Mouse (Mus musculus) heart, postnatal 10 days (tissue): ENCODE measurements around the gene St8sia2. TPM values are rescaled to one million over a fixed set of nuclear protein-coding genes. Genes with fewer than 3 reads are reported as not detected.
"Not testable (repeated sequence)": the region's sequence is repeated elsewhere in the genome, so short reads cannot be mapped to it uniquely, and the experiment has no call there.

Source experiments
- DNase-seq, 2 experiments: peaks; one replicate each; pipeline ENCODE4 v3.0.0; 2021
- intact Hi-C: fragments of 180-260 bp; cut with DNase I; formaldehyde crosslinking; loops from one replicate; pipeline ENCODE4 v1.15.1; 2025
- total RNA-seq, 2 experiments: library from RNA; stranded (reverse); gene quantifications; 2 replicates each; pipeline ENCODE4 v1.2.3; 2021

Gene St8sia2
- total RNA-seq, 2 experiments from 2014 or later = 1.3 to 2.0 TPM

GRCm38 (mm10) chr7:74000743-74001510, 12.6 kb downstream of the St8sia2 start:
- DNase-seq = no peak
- intact Hi-C loops = no loop called here

GRCm38 (mm10) chr7:73989366-73989765, 24.1 kb downstream of the St8sia2 start:
- intact Hi-C loops = no loop called here
- DNase-seq = no peak

GRCm38 (mm10) chr7:73972157-73972556, 41.3 kb downstream of the St8sia2 start:
- DNase-seq, intact Hi-C loops: not testable (repeated sequence)

- intact Hi-C loops = no loop called here
- no peak for DNase-seq
Measured at GRCm38 (mm10) chr7:73965164-73965563, 48.3 kb downstream of the St8sia2 start.

- no peak for DNase-seq
- intact Hi-C loops = no loop called here
Measured at GRCm38 (mm10) chr7:73962431-73962830, 51.1 kb downstream of the St8sia2 start.

- intact Hi-C loops = no loop called here
- peak; percentile 65 to 73 for DNase-seq
Measured at GRCm38 (mm10) chr7:73954441-73954840, 59.0 kb downstream of the St8sia2 start.

- no peak for DNase-seq
Measured at GRCm38 (mm10) chr7:73953131-73953530, 60.4 kb downstream of the St8sia2 start.

GRCm38 (mm10) chr7:73941640-73942039, 71.8 kb downstream of the St8sia2 start:
- DNase-seq = peak; percentile 4 to 12
- intact Hi-C loops = no loop called here

More at GRCm38 (mm10) chr7:73953131-73953530, 60.4 kb downstream of the St8sia2 start:
- intact Hi-C loops = no loop called here

- intact Hi-C loops = no loop called here
Measured at GRCm38 (mm10) chr7:73939236-73939635, 74.3 kb downstream of the St8sia2 start.

GRCm38 (mm10) chr7:73938046-73938810, 75.3 kb downstream of the St8sia2 start:
- intact Hi-C loops = no loop called here
- no peak for DNase-seq

More at GRCm38 (mm10) chr7:73939236-73939635, 74.3 kb downstream of the St8sia2 start:
- no peak for DNase-seq

GRCm38 (mm10) chr7:73936119-73936518, 77.4 kb downstream of the St8sia2 start:
- intact Hi-C loops = no loop called here
- DNase-seq = no peak

- intact Hi-C loops = no loop called here
- DNase-seq = no peak
Measured at GRCm38 (mm10) chr7:73935703-73936102, 77.8 kb downstream of the St8sia2 start.

GRCm38 (mm10) chr7:73933036-73933435, 80.5 kb downstream of the St8sia2 start:
- intact Hi-C loops = no loop called here
- DNase-seq = peak; percentile 1 to 3

GRCm38 (mm10) chr7:73920921-73921485, 92.5 kb downstream of the St8sia2 start:
- intact Hi-C loops = no loop called here

GRCm38 (mm10) chr7:73917633-73918311, 95.7 kb downstream of the St8sia2 start:
- intact Hi-C loops = no loop called here
- no peak for DNase-seq

More at GRCm38 (mm10) chr7:73920921-73921485, 92.5 kb downstream of the St8sia2 start:
- no peak for DNase-seq

- intact Hi-C loops = no loop called here
- DNase-seq = no peak
Measured at GRCm38 (mm10) chr7:73911899-73912298, 101.6 kb downstream of the St8sia2 start.

- no peak for DNase-seq
- intact Hi-C loops = no loop called here
Measured at GRCm38 (mm10) chr7:73910843-73911242, 102.6 kb downstream of the St8sia2 start.

GRCm38 (mm10) chr7:73909432-73910205, 103.9 kb downstream of the St8sia2 start:
- no peak for DNase-seq
- intact Hi-C loops = no loop called here

GRCm38 (mm10) chr7:73894506-73894905, 119.0 kb downstream of the St8sia2 start:
- intact Hi-C loops = no loop called here

GRCm38 (mm10) chr7:73891830-73892229, 121.7 kb downstream of the St8sia2 start:
- intact Hi-C loops = no loop called here
- DNase-seq = no peak

More at GRCm38 (mm10) chr7:73894506-73894905, 119.0 kb downstream of the St8sia2 start:
- DNase-seq = no peak
